Mouse (Mus musculus): ENCODE results near the gene Gpcpd1. TPM values are rescaled to one million over a fixed set of nuclear protein-coding genes. Genes with fewer than 3 reads are reported as not detected.

Gpcpd1 gene
- polyA plus RNA-seq (2012): 7.3 and 9.1 TPM in 2 replicates

DNA sequence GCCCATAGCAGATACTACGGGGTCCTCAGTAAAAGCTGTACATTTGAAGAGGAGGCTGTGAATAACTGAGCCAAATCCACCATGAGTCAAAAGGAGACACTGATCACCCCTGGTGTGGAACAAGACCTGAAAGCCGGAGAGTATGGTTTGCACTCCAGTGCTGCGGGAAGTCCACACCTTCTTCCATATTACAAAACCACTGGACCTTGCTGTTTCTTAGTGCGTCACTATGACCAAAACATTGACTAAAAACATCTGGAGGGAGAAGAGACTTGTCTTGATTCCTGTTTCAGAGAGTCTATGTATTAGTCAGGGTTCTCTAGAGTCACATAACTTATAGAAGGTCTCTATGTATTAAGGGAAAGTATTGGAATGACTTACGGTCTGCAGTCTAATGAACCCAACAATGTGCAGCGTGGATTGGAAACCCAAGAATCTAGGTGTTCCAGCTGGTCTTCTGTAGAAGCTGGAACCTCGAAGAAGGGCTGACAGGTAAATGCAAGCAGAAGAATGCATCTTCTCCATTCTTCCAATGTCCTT, at the start of gene Gpcpd1:
Gpcpd1 (minus strand) TSS at position 490 of the 540 bp plus-strand sequence.
- Histone ChIP-seq H3K9me3 (ENCODE audit: control insufficient read depth, low read length) (no peaks in the 10 kb centered on the region), H3K27me3 (ENCODE audit: control insufficient read depth) (no peaks in the 10 kb centered on the region), H3K36me3 (ENCODE audit: control insufficient read depth) (no peaks in the 10 kb centered on the region), H3K4me3 (replicated peaks) (no peak within 1 kb of the TSS), H3K4me1 (ENCODE audit: control insufficient read depth) (peaks cover 8% of the 10 kb centered on the region)
- TF ChIP-seq TAL1 (IDR thresholded peaks at IDR 0.05; ENCODE audit: low read length) (no peak), GATA1 (IDR thresholded peaks at IDR 0.05; ENCODE audit: low read length) (no peak)

DNA sequence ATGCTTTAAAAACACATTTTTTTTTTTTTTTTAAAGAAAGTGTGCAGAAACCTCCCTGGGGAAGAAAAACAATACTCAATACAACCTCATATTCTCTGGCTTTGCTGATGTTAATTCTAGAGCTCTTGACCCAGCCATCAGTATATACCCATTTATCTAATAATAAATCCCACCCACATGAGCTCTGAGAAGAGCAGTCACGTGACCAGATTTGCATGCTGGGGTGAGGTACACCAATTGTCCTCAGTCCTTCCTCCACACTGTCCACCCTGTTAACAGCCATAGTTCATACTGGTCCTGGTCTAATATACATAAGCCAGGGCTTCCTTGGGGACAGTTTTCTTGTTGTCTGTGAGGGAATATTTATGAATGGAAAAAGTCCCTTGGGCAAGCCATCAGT, 49.0 kb upstream of the Gpcpd1 start:
- TF ChIP-seq TAL1 (IDR thresholded peaks at IDR 0.05; ENCODE audit: low read length) (no peak), GATA1 (IDR thresholded peaks at IDR 0.05; ENCODE audit: low read length) (no peak)
- no peak overlapping the region for H3K4me3 ChIP-seq (replicated peaks)
- H3K9me3 ChIP-seq (ENCODE audit: control insufficient read depth, low read length): peaks cover 3% of the 10 kb centered on the region; the same call in 1 of the 2 replicates
- no peaks in the 10 kb centered on the region for H3K27me3 ChIP-seq (ENCODE audit: control insufficient read depth)
- peaks cover 27% of the 10 kb centered on the region for H3K4me1 ChIP-seq (ENCODE audit: control insufficient read depth)
- H3K36me3 ChIP-seq (ENCODE audit: control insufficient read depth): no peaks in the 10 kb centered on the region

DNA sequence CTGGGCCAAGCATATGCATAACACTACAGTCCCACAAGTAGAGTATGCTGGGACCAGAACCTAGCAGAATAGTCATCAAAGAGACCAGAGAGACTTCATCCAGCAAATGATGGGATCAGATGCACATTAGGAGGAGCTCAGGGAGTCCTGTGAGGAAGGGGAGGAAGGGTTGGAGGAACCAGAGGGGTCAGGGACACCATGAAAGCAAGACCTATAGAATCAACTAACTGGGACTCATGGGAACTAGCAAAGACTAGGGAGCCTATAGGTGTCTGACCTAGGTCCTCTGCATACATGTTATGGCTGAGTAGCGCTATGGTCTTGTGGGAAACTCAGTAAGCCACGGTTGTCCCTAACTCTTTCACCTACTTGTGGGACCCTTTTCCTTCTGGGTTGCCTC, 41.1 kb upstream of the Gpcpd1 start:
- no peak for TF ChIP-seq GATA1 (IDR thresholded peaks at IDR 0.05; ENCODE audit: low read length)
- TF ChIP-seq TAL1 (IDR thresholded peaks at IDR 0.05; ENCODE audit: low read length): no peak
- Histone ChIP-seq H3K27me3 (ENCODE audit: control insufficient read depth) (no peaks in the 10 kb centered on the region), H3K36me3 (ENCODE audit: control insufficient read depth) (no peaks in the 10 kb centered on the region), H3K9me3 (ENCODE audit: control insufficient read depth, low read length) (peaks cover 4% of the 10 kb centered on the region; the same call in 1 of the 2 replicates), H3K4me1 (ENCODE audit: control insufficient read depth) (peaks cover 3% of the 10 kb centered on the region), H3K4me3 (replicated peaks) (no peak overlapping the region)

DNA sequence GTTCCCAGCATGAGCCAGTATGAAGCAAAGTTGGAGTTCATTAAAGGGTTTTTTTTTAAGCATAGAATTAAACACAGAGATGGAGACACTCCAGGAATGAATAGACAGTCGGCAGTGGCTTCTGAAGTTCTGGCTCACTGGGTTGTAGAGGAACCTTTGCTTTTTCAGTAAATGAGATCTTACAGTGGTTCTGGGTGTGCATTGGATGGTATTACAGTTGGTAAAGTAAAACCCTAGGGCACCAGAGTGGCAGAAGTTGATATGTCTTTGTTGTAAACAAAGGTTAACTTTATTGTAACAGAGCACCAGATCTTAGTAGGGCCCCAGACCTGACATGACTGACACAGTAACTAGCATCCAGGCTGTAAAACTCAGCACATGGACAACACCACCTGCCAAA, 35.6 kb upstream of the Gpcpd1 start:
- no peak overlapping the region for H3K4me3 ChIP-seq (replicated peaks)
- no peaks in the 10 kb centered on the region for H3K9me3 ChIP-seq (ENCODE audit: control insufficient read depth, low read length)
- no peaks in the 10 kb centered on the region for H3K27me3 ChIP-seq (ENCODE audit: control insufficient read depth)
- no peaks in the 10 kb centered on the region for H3K36me3 ChIP-seq (ENCODE audit: control insufficient read depth)
- TF ChIP-seq GATA1 (IDR thresholded peaks at IDR 0.05; ENCODE audit: low read length): no peak
- no peak for TF ChIP-seq TAL1 (IDR thresholded peaks at IDR 0.05; ENCODE audit: low read length)
- no peaks in the 10 kb centered on the region for H3K4me1 ChIP-seq (ENCODE audit: control insufficient read depth)

GRCm38 (mm10) chr2:132617693-132618092, 30.2 kb upstream of the Gpcpd1 start:
- Histone ChIP-seq H3K4me1 (ENCODE audit: control insufficient read depth) (no peaks in the 10 kb centered on the region), H3K9me3 (ENCODE audit: control insufficient read depth, low read length) (no peaks in the 10 kb centered on the region), H3K36me3 (ENCODE audit: control insufficient read depth) (no peaks in the 10 kb centered on the region), H3K27me3 (ENCODE audit: control insufficient read depth) (no peaks in the 10 kb centered on the region), H3K4me3 (replicated peaks) (no peak overlapping the region)
- TF ChIP-seq GATA1 (IDR thresholded peaks at IDR 0.05; ENCODE audit: low read length): no peak
- TF ChIP-seq TAL1 (IDR thresholded peaks at IDR 0.05; ENCODE audit: low read length): no peak

GRCm38 (mm10) chr2:132613581-132614188, 26.2 kb upstream of the Gpcpd1 start:
- TF ChIP-seq GATA1 (IDR thresholded peaks at IDR 0.05; ENCODE audit: low read length) (no peak), TAL1 (IDR thresholded peaks at IDR 0.05; ENCODE audit: low read length) (no peak)
- no peaks in the 10 kb centered on the region for H3K36me3 ChIP-seq (ENCODE audit: control insufficient read depth)
- H3K4me1 ChIP-seq (ENCODE audit: control insufficient read depth): no peaks in the 10 kb centered on the region
- no peaks in the 10 kb centered on the region; the same call in 1 of the 2 replicates for H3K9me3 ChIP-seq (ENCODE audit: control insufficient read depth, low read length)
- H3K4me3 ChIP-seq (replicated peaks): no peak overlapping the region
- H3K27me3 ChIP-seq (ENCODE audit: control insufficient read depth): no peaks in the 10 kb centered on the region

DNA sequence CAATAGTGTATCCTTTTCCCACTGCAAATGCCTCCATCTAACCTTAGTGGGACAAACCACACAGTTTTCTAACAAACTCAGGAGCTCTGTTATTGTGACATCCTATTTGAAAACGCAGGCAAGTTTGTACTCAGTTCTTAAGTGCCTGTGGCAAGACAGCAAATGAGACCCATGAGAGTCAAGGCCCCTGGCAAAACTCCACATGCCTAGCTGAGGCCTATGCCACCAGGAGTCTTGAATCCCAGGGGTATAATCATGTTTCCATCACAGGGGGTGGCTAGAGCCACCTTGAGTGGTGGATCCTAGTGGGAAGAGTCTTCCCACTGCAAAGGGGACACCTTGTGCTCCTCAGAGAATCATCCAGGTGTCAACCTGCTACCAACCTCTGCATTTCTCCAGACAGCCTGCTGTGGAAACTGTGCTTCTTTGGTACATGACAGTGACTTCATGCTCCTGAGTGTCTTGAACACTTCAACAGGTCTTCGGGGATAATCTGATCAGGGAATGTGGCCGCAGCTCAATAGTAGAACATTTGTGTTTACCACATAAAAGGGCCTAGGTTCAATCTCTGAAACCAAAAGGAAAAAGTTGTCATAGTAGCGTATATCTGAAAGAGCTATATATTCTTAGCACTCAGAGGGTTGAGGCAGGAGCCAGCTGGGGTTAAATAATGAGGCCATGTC, 24.2 kb upstream of the Gpcpd1 start:
- no peak overlapping the region for H3K4me3 ChIP-seq (replicated peaks)

GRCm38 (mm10) chr2:132607141-132608093, 19.9 kb upstream of the Gpcpd1 start:
- no peak for TF ChIP-seq TAL1 (IDR thresholded peaks at IDR 0.05; ENCODE audit: low read length)
- TF ChIP-seq GATA1 (IDR thresholded peaks at IDR 0.05; ENCODE audit: low read length): no peak
- H3K36me3 ChIP-seq (ENCODE audit: control insufficient read depth): no peaks in the 10 kb centered on the region
- H3K27me3 ChIP-seq (ENCODE audit: control insufficient read depth): no peaks in the 10 kb centered on the region
- H3K9me3 ChIP-seq (ENCODE audit: control insufficient read depth, low read length): no peaks in the 10 kb centered on the region; the same call in 1 of the 2 replicates
- no peaks in the 10 kb centered on the region for H3K4me1 ChIP-seq (ENCODE audit: control insufficient read depth)
- H3K4me3 ChIP-seq (replicated peaks): no peak overlapping the region

More for the DNA sequence above, 24.2 kb upstream of the Gpcpd1 start:
- Histone ChIP-seq H3K9me3 (ENCODE audit: control insufficient read depth, low read length) (no peaks in the 10 kb centered on the region; the same call in 1 of the 2 replicates), H3K27me3 (ENCODE audit: control insufficient read depth) (no peaks in the 10 kb centered on the region), H3K4me1 (ENCODE audit: control insufficient read depth) (no peaks in the 10 kb centered on the region), H3K36me3 (ENCODE audit: control insufficient read depth) (no peaks in the 10 kb centered on the region)
- TF ChIP-seq GATA1 (IDR thresholded peaks at IDR 0.05; ENCODE audit: low read length): no peak
- no peak for TF ChIP-seq TAL1 (IDR thresholded peaks at IDR 0.05; ENCODE audit: low read length)

All from erythroblast, embryonic 14.5 days (primary cell).